ENCODE assay signal across 25 mouse cellular contexts in genomic region chr15:79775662-79776061, GRCm38 (mm10). TPM values are rescaled to one million over a fixed set of nuclear protein-coding genes. Genes with fewer than 3 reads are reported as not detected.
DNase-seq lines count a peak whose midpoint lies in the region; ATAC-seq lines count a peak whose summit lies in the region.
"Had no signal": no experiment of that assay in that cellular context is flagged by ENCODE, and none has a peak within 500 bp of the region (broad histone marks: within the 10 kb centered on the region; RNA-seq: fewer than 3 reads in every experiment).

No protein-coding gene starts in this region.

- no peak for DNase-seq in midbrain, embryonic 10.5 days (ENCODE audit: low spot score)
- DNase-seq in right cerebral cortex, postnatal 25 days: peak; percentile 60
- DNase-seq in right cerebral cortex, postnatal 10 days (ENCODE audit: low spot score in 2 of 2): no peak
- DNase-seq in gastrocnemius, postnatal 14 days: no peak
- DNase-seq: adrenal gland, postnatal 14 days; heart, postnatal 14 days; kidney, adult 11 months; kidney, postnatal 14 days; left cerebral cortex, postnatal 4 days; liver; lung, adult 2 months; lung, postnatal 10 days; thymus, postnatal 14 days had no signal

- intact Hi-C loops in gastrocnemius, postnatal 14 days (cut with DNase I; ENCODE audit: low total_unique reads): no loop called here

- no peaks in the 10 kb centered on the region for H3K36me3 ChIP-seq in hindbrain, embryonic 13.5 days
- no peaks in the 10 kb centered on the region; the same call in 1 of the 2 replicates for H3K36me3 ChIP-seq in hindbrain, embryonic 12.5 days
- no peaks in the 10 kb centered on the region; the same call in 1 of the 2 replicates for H3K36me3 ChIP-seq in midbrain, embryonic 13.5 days
- H3K36me3 ChIP-seq in midbrain, embryonic 10.5 days: no peaks in the 10 kb centered on the region
- H3K36me3 ChIP-seq: midbrain, embryonic 15.5 days; neural tube, embryonic 13.5 days had no signal

- no peak overlapping the region for H3K27ac ChIP-seq in hindbrain, embryonic 13.5 days
- H3K27ac ChIP-seq in hindbrain, embryonic 12.5 days: no peak overlapping the region
- no peak overlapping the region for H3K27ac ChIP-seq in midbrain, embryonic 13.5 days
- no peak overlapping the region for H3K27ac ChIP-seq in midbrain, embryonic 10.5 days (replicated peaks)
- H3K27ac ChIP-seq: liver, embryonic 14.5 days; neural tube, embryonic 13.5 days had no signal

- no peak overlapping the region for H3K4me3 ChIP-seq in hindbrain, embryonic 13.5 days
- no peak overlapping the region for H3K4me3 ChIP-seq in hindbrain, embryonic 12.5 days
- no peak overlapping the region for H3K4me3 ChIP-seq in midbrain, embryonic 13.5 days (replicated peaks)
- no peak overlapping the region for H3K4me3 ChIP-seq in midbrain, embryonic 10.5 days

- H3K4me2 ChIP-seq in hindbrain, embryonic 13.5 days: peak overlapping the region; percentile 64; the same call in 1 of the 2 replicates
- no peak overlapping the region for H3K4me2 ChIP-seq in hindbrain, embryonic 12.5 days (replicated peaks)
- H3K4me2 ChIP-seq in midbrain, embryonic 13.5 days (replicated peaks): peak overlapping the region; percentile 59; the same call in 1 of the 2 replicates

- H3K9me3 ChIP-seq in hindbrain, embryonic 13.5 days: no peaks in the 10 kb centered on the region
- no peaks in the 10 kb centered on the region for H3K9me3 ChIP-seq in hindbrain, embryonic 12.5 days (replicated peaks)
- no peaks in the 10 kb centered on the region for H3K9me3 ChIP-seq in midbrain, embryonic 13.5 days
- no peaks in the 10 kb centered on the region for H3K9me3 ChIP-seq in midbrain, embryonic 10.5 days (replicated peaks)
- H3K9me3 ChIP-seq: midbrain, embryonic 15.5 days; neural tube, embryonic 13.5 days had no signal

- peak overlapping the region; percentile 87 for H3K9ac ChIP-seq in hindbrain, embryonic 13.5 days
- H3K9ac ChIP-seq in hindbrain, embryonic 12.5 days: no peak overlapping the region
- no peak overlapping the region; the same call in 1 of the 2 replicates for H3K9ac ChIP-seq in midbrain, embryonic 13.5 days (replicated peaks)
- H3K9ac ChIP-seq: liver, embryonic 14.5 days had no signal

- H3K27me3 ChIP-seq in hindbrain, embryonic 13.5 days: no peaks in the 10 kb centered on the region
- H3K27me3 ChIP-seq in hindbrain, embryonic 12.5 days: no peaks in the 10 kb centered on the region
- no peaks in the 10 kb centered on the region; the same call in 1 of the 2 replicates for H3K27me3 ChIP-seq in midbrain, embryonic 13.5 days
- H3K27me3 ChIP-seq in midbrain, embryonic 10.5 days (ENCODE audit: low read depth, poor library complexity, severe bottlenecking): no peaks in the 10 kb centered on the region
- H3K27me3 ChIP-seq: midbrain, embryonic 15.5 days; neural tube, embryonic 13.5 days had no signal

- no peak for ATAC-seq in hindbrain, embryonic 13.5 days (ENCODE audit: low FRiP score)
- ATAC-seq in hindbrain, embryonic 12.5 days (ENCODE audit: low FRiP score): no peak
- ATAC-seq in midbrain, embryonic 13.5 days: no peak
- ATAC-seq: CD4-positive, CD25-positive, alpha-beta regulatory T cell, adult 4 months; forebrain, embryonic 16.5 days; inflammation-experienced regulatory T-cells, adult 6 months; midbrain, embryonic 15.5 days had no signal

- H3K4me1 ChIP-seq in hindbrain, embryonic 13.5 days (replicated peaks): peaks cover 32% of the 10 kb centered on the region
- peaks cover 17% of the 10 kb centered on the region for H3K4me1 ChIP-seq in hindbrain, embryonic 12.5 days
- H3K4me1 ChIP-seq in midbrain, embryonic 13.5 days (replicated peaks): peaks cover 37% of the 10 kb centered on the region
- peaks cover 28% of the 10 kb centered on the region for H3K4me1 ChIP-seq in midbrain, embryonic 10.5 days

- WGBS in hindbrain, embryonic 13.5 days: 68% methylated on average over 7 of the region's 7 CpGs
- 60% methylated on average over 7 of the region's 7 CpGs for WGBS in hindbrain, embryonic 12.5 days
- 59% methylated on average over 7 of the region's 7 CpGs for WGBS in midbrain, embryonic 13.5 days
- 64% methylated on average over 7 of the region's 7 CpGs for WGBS in midbrain, embryonic 10.5 days

RNA-seq across cellular contexts. Expression of gene Dnal4, which starts 2.0 kb away (rescaled TPM):
- polyA plus RNA-seq in hindbrain, embryonic 13.5 days (2015; fragmentation: Nextera tagmentation; extraction: Ambion mirVana): 83.5 and 84.9 TPM in 2 replicates
- polyA plus RNA-seq in hindbrain, embryonic 12.5 days (2016; fragmentation: Nextera tagmentation; extraction: Ambion mirVana): 76.8 and 78.1 TPM in 2 replicates
- polyA plus RNA-seq in midbrain, embryonic 13.5 days (2015; fragmentation: Nextera tagmentation; extraction: Ambion mirVana): 84.8 and 91.6 TPM in 2 replicates
- 63.9 and 81.5 TPM in 2 replicates for polyA plus RNA-seq in midbrain, embryonic 10.5 days (2016; fragmentation: Nextera tagmentation; extraction: Ambion mirVana)
- total RNA-seq in gastrocnemius, postnatal 14 days (2021): 1 to 10 TPM; 7.4 to 7.6 TPM

RNA-seq across cellular contexts. Expression of gene Nptxr, which starts 28.9 kb away (rescaled TPM):
- polyA plus RNA-seq in hindbrain, embryonic 13.5 days (2015; fragmentation: Nextera tagmentation; extraction: Ambion mirVana): 21.0 and 21.4 TPM in 2 replicates
- polyA plus RNA-seq in hindbrain, embryonic 12.5 days (2016; fragmentation: Nextera tagmentation; extraction: Ambion mirVana): 13.1 TPM in 2 replicates
- polyA plus RNA-seq in midbrain, embryonic 13.5 days (2015; fragmentation: Nextera tagmentation; extraction: Ambion mirVana): 18.1 and 18.6 TPM in 2 replicates
- 2.2 and 3.4 TPM in 2 replicates for polyA plus RNA-seq in midbrain, embryonic 10.5 days (2016; fragmentation: Nextera tagmentation; extraction: Ambion mirVana)
- 1 to 10 TPM; 1.9 to 2.6 TPM for total RNA-seq in gastrocnemius, postnatal 14 days (2021)
- total RNA-seq: megakaryocyte-erythroid progenitor cell, adult 5-6 weeks had no signal

RNA-seq across cellular contexts. Expression of gene Sun2, which starts 33.3 kb away (rescaled TPM):
- 9.8 and 10.2 TPM in 2 replicates for polyA plus RNA-seq in hindbrain, embryonic 13.5 days (2015; fragmentation: Nextera tagmentation; extraction: Ambion mirVana)
- 8.0 and 8.2 TPM in 2 replicates for polyA plus RNA-seq in hindbrain, embryonic 12.5 days (2016; fragmentation: Nextera tagmentation; extraction: Ambion mirVana)
- 8.4 and 8.5 TPM in 2 replicates for polyA plus RNA-seq in midbrain, embryonic 13.5 days (2015; fragmentation: Nextera tagmentation; extraction: Ambion mirVana)
- polyA plus RNA-seq in midbrain, embryonic 10.5 days (2016; fragmentation: Nextera tagmentation; extraction: Ambion mirVana): 2.2 and 3.9 TPM in 2 replicates
- 10 to 100 TPM; 62.3 to 81.4 TPM for total RNA-seq in gastrocnemius, postnatal 14 days (2021)

RNA-seq across cellular contexts. Expression of gene Npcd, which starts 58.4 kb away (rescaled TPM):
- 0.34 and 0.51 TPM in 2 replicates for polyA plus RNA-seq in hindbrain, embryonic 13.5 days (2015; fragmentation: Nextera tagmentation; extraction: Ambion mirVana)
- 0.61 TPM in 1 of 2 replicates, not detected in the other for polyA plus RNA-seq in hindbrain, embryonic 12.5 days (2016; fragmentation: Nextera tagmentation; extraction: Ambion mirVana)
- 0.58 and 1.2 TPM in 2 replicates for polyA plus RNA-seq in midbrain, embryonic 13.5 days (2015; fragmentation: Nextera tagmentation; extraction: Ambion mirVana)
- 0.16 TPM in 1 of 2 replicates, not detected in the other for polyA plus RNA-seq in midbrain, embryonic 10.5 days (2016; fragmentation: Nextera tagmentation; extraction: Ambion mirVana)
- under 1 TPM; 0.47 to 0.55 TPM for total RNA-seq in gastrocnemius, postnatal 14 days (2021)
- total RNA-seq: megakaryocyte-erythroid progenitor cell, adult 5-6 weeks had no signal
- polyA plus RNA-seq: CD4-positive, CD25-positive, alpha-beta regulatory T cell, adult 4 months; forebrain, embryonic 16.5 days; heart, embryonic 14.5 days; inflammation-experienced regulatory T-cells, adult 6 months; macrophage; neural tube, embryonic 13.5 days had no signal

RNA-seq across cellular contexts. Expression of gene Cbx6, which starts 58.8 kb away (rescaled TPM):
- polyA plus RNA-seq in hindbrain, embryonic 13.5 days (2015; fragmentation: Nextera tagmentation; extraction: Ambion mirVana): 50.2 and 52.6 TPM in 2 replicates
- polyA plus RNA-seq in hindbrain, embryonic 12.5 days (2016; fragmentation: Nextera tagmentation; extraction: Ambion mirVana): 34.7 and 38.0 TPM in 2 replicates
- polyA plus RNA-seq in midbrain, embryonic 13.5 days (2015; fragmentation: Nextera tagmentation; extraction: Ambion mirVana): 53.9 and 61.4 TPM in 2 replicates
- 24.0 and 30.4 TPM in 2 replicates for polyA plus RNA-seq in midbrain, embryonic 10.5 days (2016; fragmentation: Nextera tagmentation; extraction: Ambion mirVana)
- 10 to 100 TPM; 21.2 to 23.5 TPM for total RNA-seq in gastrocnemius, postnatal 14 days (2021)
